Mouse (Mus musculus) small intestine, adult 2 months (tissue): ENCODE measurements around the gene Cdh23.

ENCODE experiments used
- CTCF ChIP-seq: fragments of 200-500 bp; IDR thresholded peaks from 2 replicates; pipeline ENCODE4 v1.5.1; 2012; ENCODE audit warnings: low read depth, mild to moderate bottlenecking, control low read depth, inconsistent platforms, low read length, moderate library complexity, mixed read lengths; ENCODE audit not compliant: insufficient replicate concordance, insufficient read length; ENCODE audit errors: extremely low read depth
- POLR2A ChIP-seq: fragments of 200-500 bp; IDR thresholded peaks from 2 replicates; pipeline ENCODE4 v1.6.1; 2012; ENCODE audit warnings: low read depth, mild to moderate bottlenecking, control low read depth, inconsistent platforms, low read length, moderate library complexity

GRCm38 (mm10) chr10:60744543-60745290 is 48.4 kb upstream of the Cdh23 start:
- TF ChIP-seq CTCF (no peak), POLR2A (no peak)
